Mouse (Mus musculus): ENCODE measurements at regions not wholly inside any gene's neighbourhood (a gene's known extent, or its start where the extent isn't known, plus 50 kb on each side); places are given as distances from the start of the nearest gene placed in this dataset.

DNA sequence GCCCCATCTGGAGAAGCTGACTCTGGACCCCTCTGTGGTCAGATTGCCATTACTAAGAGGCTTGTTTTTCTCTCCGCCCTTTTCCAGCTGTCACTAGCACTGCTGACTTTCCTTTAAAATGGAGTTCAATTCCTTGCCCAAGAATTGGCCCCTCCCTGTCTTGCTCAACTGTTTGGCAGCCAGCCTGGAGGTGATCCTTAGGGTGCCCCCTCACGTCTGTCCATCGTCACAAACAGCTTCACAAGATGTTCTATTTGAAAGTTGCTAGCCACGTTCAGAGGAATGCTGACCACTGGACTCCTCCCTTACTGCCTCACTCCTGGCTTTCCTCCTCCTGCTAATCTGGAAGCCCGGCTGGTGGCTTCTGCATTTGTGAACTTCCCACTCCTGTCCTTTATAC lies 142.0 kb downstream of the Zfp619 start:
- TF ChIP-seq CTCF (IDR thresholded peaks at IDR 0.05; ENCODE audit: control insufficient read depth, insufficient read depth, insufficient replicate concordance, low read depth, low read length) (no peak), POLR2A (IDR thresholded peaks at IDR 0.05; ENCODE audit: control insufficient read depth, low read depth, low read length) (no peak)
